Mouse (Mus musculus): ENCODE results near the gene Sv2b.

DNA sequence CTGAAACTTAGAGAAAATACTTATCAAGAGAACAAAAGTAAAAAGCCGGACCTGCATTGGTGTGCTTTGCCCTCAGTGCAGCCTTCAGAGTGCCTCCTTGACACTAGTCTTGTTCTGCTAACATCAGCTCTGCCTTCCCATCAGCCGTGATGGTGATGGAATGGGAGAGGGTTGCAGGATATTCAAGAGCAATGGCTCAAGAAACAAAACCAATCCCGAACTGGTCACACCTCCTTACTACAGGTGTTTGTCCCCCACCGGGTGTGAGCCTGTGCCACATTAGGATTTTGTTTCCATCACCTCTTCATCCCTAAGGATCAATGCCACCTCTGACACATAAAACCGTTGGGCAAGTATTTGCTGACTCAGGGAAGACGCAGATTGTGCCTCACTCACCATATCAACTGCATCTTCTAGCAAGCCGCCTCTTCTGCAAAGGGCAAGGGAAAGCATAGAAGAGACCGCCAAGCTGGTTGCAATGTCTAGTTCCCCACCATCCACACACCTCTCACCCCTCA is 1.4 kb downstream of the Sv2b start:
- TF ChIP-seq CTCF (IDR thresholded peaks at IDR 0.05; ENCODE audit: low read depth), result no peak
- TF ChIP-seq EP300 (optimal IDR thresholded peaks at IDR 0.05), result no peak

All from stomach, postnatal 0 days (tissue).